Mouse (Mus musculus) gastrocnemius, adult 18-20 months (tissue): ENCODE measurements around the gene Tctex1d4. TPM values are rescaled to one million over a fixed set of nuclear protein-coding genes. Genes with fewer than 3 reads are reported as not detected.

Source experiments
- DNase-seq: peaks from one replicate; pipeline ENCODE4 v3.0.0; 2021; ENCODE audit warnings: low spot score
- total RNA-seq, 2 experiments: library from RNA; stranded (reverse); gene quantifications; 2 replicates each; pipeline ENCODE4 v1.2.3; 2021

The Tctex1d4 gene
- total RNA-seq, 2 experiments from 2014 or later, result not detected

DNA sequence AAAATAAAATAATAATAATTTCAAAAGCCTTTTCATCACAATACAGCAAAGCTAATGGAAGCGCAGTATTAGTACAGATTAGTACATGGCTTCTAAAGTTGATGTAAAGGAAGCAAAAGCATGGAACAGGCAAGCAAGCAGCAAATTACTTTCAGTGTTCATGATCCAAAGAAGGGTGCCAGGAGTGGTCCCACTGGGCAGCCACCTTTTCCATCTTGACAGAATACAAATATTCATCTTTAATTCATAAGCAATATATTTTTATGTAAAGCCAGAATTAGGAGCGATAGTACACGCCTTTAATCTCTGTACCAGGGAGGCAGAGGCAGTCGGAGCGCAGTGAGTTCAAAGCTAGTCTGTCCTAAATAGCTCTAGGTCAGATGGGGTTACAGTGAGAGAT is 7.0 kb upstream of the Tctex1d4 start:
- DNase-seq, result no peak

DNA sequence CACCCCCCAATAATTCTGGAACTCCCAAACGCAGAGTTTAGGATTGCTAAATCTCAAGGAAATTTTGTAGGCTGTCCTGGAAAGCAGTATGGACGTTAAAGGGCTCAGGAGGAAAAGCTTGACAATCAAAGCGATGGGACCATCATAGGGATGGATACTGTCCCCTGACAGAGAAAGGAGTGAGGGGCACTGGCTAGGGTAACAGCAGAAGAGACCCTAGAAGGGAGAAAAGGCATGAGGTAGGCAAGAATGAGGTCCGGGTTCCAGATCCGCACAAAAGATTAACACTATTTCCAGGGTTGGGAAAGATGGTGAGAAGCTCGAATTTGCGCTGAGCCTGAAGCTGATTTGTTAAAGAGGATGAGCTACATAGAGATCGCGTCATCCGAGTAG is 6.5 kb upstream of the Tctex1d4 start:
- DNase-seq, result no peak

DNA sequence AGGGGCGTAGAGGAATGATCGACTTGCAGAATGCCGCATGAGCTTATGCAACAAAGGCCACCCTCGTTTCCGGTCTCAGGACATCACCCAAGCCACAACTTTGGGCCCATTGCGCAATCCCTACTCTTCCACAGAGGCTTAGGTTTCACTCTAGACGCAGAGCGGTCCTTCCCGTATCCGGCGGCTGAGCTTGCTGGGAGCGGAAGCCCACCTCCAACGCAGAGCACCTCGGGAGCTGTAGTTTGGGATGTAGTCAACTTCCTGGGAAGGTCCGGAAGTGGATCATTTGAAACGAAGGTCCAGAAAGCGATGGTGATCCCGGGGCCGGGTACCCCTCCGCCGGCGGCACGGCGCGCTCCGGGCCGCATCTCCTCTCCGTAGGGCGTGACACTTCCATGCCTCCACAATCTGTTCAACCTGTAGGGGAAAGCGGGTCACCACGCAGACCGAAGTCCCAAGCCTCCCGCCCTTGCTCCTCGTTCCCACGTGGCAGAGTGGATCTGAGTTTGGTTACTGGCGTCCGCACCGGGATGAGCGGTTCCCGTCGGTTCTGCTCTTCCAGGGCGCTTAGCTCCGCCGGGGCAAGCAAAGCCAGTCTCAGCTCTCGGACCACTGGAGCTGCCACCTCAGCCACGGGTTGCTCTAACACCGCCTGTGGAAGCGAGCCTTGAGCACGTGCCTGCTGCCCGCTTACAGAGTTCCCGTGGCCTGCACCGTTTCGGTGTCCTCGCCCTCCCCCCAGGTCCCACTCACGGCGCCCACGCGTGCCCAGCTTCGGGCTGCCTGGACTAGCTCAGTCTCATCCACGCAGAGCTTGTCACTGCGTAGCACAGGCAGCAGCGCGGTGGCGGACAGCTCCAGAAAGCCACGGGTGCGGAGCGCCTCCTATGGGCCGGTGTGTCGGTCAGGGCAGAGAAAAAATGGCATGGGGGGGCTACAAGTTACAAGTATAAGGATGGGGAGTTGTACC is 5.9 kb upstream of the Tctex1d4 start:
- peak; percentile 97 for DNase-seq

DNA sequence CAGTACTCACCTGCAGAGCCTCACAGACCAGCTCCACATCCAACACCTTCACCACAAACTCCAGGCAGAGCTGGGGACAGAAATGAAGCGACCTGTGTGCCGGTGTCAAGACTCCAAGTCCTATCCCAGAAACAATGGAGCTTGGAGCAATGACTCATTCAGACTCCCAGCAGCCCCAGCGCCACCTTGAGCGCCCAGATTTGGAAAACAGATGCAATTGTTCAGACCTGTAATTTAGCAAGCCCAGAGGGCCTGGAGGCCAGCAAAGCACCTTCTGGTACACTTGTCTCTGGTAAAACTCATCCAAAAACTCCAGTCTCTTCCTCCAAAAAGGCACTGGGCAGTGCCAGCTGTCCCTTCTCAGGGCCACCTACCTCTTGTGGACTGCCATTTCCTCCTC is 4.4 kb upstream of the Tctex1d4 start:
- DNase-seq, result no peak

DNA sequence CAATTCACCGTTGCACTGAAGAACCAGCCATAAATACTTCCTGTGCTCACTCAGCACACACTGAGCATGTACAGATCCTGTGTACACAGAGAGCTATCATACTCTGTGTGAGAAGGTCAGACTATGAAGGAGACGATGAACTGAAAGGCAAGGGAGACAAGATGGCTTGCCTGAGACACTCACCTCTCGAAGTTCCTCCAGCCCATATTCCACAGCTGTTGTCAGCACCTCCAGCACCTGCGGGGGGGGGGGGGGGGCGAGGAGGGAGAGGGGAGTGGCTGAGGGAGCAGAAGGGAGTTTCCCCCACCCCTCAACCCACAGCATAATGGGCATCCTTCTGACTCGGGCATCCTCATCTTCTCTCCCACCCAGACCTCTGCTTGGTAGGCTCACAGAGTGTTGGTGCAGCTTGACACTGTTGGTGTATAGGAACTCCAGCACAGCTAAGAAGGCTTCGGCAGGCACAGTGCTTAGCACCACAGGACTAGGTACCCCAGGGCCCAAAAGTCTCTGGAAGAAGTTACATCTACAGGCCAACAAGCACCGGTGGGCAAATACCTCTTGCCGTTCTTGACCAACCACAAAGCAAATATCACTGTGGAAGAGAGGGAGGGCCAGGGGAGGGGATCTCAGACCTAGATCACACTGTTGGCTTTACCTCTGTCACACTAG is 2.9 kb upstream of the Tctex1d4 start:
- no peak for DNase-seq

DNA sequence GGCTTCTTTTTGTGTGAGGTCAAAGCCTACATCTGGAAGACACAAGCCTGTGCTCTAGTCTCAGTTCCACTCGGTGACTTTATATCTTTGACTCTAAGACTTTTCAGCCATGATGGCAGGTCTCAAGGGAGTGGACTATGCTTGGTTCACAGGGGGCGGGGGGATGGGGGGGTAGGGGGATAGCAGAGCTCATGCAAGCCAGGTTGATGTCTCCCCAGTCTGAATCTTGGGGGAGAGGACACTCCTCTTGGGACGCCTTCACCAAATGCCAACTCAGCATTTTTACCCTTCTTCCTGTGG is 2.4 kb upstream of the Tctex1d4 start:
- DNase-seq, result no peak

DNA sequence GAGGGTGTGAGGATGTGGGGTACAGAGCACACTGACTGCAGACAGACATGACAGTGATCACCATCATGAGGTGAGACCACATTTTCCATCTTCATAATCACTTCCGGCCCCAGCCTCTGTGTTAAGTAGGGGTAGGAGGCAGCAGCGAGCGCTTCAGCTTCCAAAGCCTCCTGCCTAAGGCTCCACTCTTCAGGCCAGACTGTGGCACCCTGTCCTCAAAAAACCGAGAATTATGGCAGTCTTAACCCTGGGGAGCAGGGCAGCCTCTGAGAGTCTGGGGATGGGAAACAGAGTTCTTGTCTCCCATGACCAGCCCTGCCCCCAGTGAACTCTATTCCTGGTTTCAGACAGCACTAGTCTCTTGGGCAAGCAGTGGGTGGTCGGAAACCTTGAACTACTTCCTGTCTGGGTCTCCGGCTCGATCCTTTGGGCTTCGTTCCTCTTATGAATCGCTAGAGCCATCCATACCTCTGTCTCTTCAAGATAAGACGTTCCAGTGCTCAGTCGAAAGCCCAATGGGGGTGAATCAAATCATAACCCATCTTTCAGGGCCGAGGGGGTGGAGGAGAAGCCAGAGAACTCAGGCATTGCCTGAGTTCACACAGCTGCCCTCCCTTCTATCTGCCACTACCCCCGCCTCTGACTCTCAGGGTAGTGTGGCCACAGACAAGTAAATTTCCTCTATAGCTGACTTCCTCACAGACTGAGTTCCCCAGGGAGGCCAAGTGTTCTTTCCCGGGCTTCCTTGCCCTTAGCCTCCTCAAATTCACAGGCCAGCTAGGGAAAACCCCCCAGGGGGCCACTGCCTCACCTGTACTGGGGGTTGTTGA is 1.9 kb upstream of the Tctex1d4 start:
- DNase-seq, result peak; percentile 38

DNA sequence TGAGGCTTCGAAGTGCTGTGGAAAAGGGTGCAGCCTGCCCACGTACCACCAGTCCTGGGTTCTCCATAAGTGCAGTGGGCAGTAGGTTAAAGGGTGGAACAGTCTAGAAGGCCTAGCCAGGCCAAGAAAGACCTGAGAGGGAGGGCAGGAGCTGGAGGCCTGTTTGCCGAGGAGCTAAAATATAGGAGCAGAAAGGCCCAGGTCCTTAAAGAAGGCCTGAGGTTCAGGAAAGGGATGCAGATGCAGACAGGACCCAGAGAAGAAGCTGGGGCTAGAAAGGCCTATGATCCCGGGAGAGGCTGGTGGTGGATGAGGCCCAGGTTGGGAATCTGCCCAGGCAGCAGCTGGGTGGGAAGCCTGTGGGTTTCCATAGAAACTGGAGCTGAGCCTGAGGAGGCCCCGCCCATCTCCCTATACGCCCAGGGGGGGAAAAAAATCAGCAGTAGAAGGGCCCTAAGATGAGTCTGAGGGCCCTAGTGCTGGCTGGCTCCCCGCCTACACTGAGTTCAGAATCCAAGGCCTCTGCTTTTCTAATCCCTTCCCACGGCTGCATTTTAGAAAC is 1.2 kb upstream of the Tctex1d4 start, which contains the start of gene Btbd19:
Gene Btbd19 (minus strand): TSS at position 378 of the 562 bp plus-strand sequence.
- peak; percentile 75 for DNase-seq

DNA sequence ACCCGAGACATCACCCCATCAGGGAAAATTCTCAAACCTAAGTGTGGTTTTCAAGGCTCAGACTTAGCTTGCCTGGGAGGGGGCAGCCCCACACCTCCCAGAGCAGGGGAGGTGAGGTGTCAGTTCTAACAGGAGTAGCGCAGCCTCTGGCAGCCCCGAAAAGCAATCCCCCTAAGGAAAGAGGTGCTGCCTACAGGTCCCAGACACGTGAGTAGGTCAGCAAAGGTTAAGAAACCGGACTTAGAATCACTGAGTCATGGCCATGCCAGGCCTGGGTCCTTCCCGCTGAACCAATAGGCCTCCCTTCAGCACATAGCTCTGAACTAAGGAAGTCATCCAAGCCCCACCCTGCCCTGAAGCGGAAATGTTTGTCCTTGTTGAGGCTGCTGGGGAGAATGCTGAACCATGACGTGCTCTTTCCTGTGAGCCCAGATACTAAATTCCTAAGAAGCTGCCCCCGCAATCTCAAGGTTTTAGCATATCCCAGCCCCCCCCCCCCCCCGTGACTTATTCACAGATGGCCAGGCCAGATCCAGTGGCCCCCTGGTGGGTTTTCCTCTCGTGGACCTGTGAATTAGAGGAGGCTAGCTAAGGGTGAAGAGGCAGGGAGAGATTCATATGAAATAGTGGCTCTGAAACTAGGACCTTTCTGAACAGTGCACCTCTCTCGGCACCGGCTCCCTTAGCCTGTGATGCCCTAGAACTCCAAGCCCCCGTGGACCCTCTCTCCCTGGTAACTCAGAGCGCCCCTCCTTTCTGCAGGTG is 502 bp upstream of the Tctex1d4 start:
- DNase-seq, result peak; percentile 85

DNA sequence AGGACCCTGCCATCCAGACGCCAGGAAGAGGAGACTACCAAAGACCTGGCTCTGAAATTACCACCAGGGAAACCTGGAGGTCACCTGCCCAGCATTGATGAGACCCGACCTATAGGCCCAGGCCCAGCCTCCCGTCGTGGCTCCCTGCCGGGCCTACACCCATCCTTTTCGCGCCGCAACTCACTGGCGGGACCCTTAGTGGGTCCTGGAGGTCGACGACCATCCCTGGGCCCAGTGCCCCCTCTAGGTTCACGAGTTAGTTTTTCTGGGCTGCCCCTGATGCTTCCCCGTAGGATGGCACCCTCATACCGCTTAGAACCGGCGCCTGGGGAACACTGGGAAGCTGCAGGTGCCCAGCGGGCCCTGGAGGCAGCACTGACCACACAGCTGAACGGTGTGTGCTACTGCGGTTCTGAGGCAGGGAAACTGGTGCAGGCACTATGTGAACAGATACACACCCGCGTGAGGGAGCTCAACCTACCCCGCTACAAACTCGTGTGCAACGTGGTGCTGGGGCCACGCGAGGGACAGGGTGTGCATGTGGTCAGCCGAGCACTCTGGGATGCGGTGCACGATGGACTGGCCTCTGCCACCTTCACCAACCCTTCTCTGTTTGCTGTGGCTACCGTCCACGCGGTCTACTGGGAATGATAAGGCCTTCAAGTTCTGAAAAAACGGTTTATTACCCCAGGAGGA is 1.5 kb downstream of the Tctex1d4 start:
- no peak for DNase-seq

DNA sequence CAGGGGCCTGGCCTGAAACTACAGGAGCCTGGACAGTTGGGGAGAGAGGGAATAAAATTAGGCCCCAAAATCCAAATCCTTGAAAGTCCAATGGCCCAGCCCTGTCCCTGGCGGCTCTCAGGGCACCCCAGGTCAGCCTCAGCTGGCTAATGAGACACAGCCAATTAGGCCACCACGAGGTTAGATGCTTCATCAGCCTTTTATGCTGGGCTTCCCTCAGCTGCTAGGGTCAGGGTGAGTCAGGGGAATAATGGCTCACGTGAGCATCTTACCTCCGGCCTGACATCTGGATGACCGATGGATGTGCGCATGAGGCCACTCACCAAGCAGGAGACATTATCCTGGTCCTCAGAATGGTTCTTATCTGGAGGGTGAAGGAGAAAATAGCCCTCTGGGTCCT is 4.2 kb downstream of the Tctex1d4 start:
- DNase-seq, result no peak

DNA sequence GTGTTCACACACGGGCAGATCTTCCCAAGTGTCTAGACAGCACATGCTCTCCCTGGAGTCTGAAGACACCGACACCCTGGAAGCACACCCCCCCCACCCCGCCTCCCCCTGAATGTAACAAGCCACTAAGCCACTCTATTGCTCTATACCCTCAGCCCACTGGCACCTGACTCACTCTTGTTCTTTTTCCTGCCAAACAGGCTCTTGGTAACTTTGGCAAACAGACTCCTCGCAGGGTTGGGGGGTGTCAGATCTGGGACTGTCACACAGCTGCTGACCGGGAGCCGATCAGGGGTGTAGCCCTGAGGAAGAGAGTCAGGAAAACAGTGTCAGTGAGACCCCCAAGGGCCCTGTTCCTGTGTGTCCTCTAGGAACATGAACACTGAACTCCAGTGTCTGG is 4.6 kb downstream of the Tctex1d4 start:
- no peak for DNase-seq

DNA sequence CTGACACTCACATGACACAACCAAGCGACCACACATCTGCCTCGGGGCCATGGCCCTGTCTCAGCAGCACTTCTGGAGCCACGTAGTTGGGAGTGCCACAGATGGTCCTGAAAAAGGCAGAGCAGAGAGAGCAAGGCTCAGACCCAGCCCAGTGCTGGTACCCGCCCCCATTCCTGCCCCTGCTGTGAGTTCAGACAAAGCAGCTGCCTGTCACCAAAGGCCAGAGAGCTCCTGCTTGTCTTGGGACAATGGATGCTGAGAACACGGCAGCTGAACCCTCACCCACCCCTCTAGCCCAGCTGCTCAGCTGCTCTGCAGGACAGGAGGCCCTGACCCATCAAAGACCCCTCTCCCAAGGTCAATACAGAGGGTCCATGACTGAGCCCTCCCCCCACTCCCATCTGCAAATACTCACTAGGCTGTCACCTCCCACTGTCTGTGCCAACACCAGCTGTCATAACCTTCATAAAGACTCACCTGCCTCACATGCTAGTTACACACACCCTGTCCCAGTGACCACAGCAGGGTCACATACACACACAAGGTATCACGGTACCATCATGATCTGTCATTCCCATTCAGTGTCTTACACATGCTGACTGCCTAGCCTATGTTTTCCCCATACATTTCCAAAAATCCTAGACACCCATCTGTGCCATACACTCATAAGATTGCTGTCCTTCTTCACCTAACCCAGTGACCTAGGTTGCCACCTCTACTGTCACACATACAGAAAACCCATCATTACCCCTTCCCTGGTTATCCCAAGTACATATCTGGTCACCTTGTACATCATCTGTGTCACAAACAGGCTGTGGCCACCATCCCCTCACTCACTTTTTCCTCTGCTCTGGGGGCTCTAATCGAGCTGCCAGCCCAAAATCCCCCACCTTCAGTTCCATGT is 5.5 kb downstream of the Tctex1d4 start:
- no peak for DNase-seq

DNA sequence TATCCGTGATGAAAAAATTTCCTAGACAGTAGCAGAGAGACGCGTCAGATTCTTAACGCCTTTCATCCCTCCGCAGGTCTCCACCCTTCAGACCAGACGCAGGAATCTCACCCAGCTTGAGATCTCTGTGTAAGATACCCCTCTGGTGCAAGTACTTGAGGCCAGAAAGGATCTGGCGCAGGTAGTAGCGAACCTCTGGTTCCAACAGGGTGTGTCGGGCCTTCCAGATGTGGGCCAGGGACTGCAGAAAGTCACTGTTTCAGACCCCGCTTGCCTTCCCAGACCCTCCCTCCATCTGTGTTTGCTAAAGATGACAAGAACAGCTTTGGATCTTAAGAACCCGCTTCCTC is 6.2 kb downstream of the Tctex1d4 start:
- no peak for DNase-seq

DNA sequence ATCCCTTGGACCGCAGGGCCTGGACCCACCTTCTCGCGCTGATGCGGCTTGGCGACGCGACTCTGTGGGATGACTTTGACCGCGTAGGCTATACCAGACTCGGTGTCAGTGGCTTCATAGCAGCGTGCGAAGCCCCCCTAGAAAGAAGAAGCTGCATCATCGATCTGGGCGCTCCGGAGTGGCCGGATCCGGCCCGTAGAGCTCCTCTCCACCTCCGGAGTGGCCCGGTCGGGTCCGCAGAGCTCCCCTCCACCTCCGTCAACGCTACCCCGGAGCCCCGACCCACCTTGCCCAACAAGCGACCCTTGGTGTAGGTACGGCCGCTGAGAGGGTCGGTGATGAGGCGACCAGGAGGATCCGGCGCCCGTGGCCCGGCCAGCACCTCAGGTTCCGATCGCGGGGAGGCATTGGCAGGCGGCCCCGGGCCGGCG is 6.8 kb downstream of the Tctex1d4 start:
- DNase-seq, result no peak

DNA sequence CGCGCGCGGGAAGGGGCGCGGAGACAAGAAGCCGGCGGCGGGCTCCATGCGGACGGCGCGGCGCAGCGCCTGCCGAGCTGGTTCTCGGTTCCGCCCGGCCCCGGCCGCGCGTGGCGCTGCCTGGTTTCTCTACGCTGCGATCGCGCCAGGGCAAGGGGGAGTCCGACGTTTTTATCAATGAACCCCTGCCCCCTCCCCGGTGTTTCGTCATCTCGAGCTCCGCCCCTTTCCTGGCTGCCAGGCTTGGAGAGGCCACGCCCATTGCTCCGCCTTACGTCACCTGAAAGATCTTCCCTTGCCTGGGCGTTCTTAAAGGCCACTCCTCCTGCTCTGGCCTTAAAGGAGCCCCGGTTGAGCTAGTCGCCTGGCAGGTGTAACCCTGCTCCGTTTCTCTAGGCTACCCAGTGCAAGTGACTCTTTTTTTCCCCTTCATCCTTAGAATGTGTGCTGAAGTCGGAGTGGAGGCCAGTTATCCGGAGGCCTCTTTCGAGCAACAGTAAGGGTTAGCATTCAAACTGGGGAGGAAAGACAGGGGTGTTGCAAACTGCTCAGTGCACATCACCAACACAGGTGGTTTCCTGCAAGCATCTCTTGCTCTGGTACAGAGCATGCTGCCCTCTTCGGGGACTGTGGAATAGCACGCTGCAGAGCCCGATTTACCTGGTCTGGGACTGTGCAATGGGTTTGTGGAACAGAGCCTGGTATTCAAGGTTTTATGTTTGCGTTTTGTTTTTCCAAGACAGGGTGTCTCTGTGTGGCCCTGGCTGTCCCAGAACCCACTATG is 7.4 kb downstream of the Tctex1d4 start, which contains the start of gene Plk3:
Gene Plk3 (minus strand): TSS at position 147 of the 784 bp plus-strand sequence.
- peak; percentile 98 for DNase-seq

DNA sequence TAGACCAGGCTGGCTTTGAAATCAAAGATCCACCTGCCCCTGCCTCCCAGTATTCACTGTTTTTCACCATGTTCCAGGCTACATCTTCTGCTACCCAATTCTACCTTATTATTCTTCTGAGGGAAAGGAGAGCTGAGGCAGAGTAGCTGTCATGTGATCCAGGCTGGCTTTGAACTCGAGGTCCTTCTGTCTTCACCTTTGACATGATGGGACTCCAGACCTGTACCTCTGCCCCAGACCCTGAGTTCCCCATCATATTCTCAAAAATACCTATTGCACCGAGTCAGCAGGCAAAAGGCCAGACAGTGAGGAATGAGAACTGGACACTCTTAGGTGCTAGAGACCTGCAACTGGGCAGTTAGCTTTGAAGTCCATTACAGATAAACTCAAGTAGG is 8.0 kb downstream of the Tctex1d4 start:
- no peak for DNase-seq

DNA sequence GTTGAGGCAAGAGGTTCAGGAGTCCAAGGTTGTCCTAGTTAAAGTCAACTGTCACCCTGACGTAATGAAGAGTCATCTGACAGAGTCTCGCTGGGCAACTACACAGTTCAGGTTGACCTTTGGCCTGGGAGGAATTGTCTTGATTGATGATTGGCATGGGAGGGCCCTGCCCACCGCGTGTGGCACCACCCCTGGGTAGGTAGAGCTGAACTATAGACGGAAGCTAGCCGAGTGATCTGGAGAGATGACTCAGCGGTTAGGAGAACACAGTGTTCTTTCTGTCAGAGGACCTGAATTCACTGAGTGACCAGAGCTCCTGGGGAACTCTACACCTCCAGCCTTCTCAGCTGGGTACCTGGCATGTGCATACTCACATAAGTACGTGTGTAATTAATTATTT is 9.4 kb downstream of the Tctex1d4 start:
- peak; percentile 54 for DNase-seq
